Mouse (Mus musculus): ENCODE data around the gene Tmem132e. TPM values are rescaled to one million over a fixed set of nuclear protein-coding genes. Genes with fewer than 3 reads are reported as not detected.

Gene Tmem132e
- 5.4 and 6.4 TPM in 2 replicates for polyA plus RNA-seq (2014; fragmentation: Nextera tagmentation; extraction: Ambion mirVana)

GRCm38 (mm10) chr11:82388371-82389313, at the start of gene Tmem132e:
Gene Tmem132e, plus strand, starts transcription at chr11:82388900.
- Histone ChIP-seq H3K27ac (ENCODE audit: low read depth, low read length) (peak within 1 kb of the TSS; percentile 60), H3K4me1 (ENCODE audit: control insufficient read depth, insufficient read depth, low read length) (peaks cover 12% of the 10 kb centered on the region), H3K27me3 (ENCODE audit: control insufficient read depth, insufficient read depth, low read length) (peaks cover 39% of the 10 kb centered on the region), H3K36me3 (ENCODE audit: control insufficient read depth, insufficient read depth, low read length) (no peaks in the 10 kb centered on the region), H3K4me2 (ENCODE audit: low read depth) (peak within 1 kb of the TSS; percentile 96), H3K9ac (ENCODE audit: low read length) (peak within 1 kb of the TSS; percentile 61), H3K4me3 (ENCODE audit: low read depth, low read length) (peak within 1 kb of the TSS; percentile 66), H3K9me3 (ENCODE audit: control insufficient read depth, low read length) (no peaks in the 10 kb centered on the region)
- peak; percentile 77 for DNase-seq (ENCODE audit: low spot score)
- under 1% methylated on average over 75 of the region's 88 CpGs for WGBS
- peak; percentile 58; the same call in 1 of the 2 replicates for ATAC-seq (ENCODE audit: insufficient read depth, low FRiP score, low TSS enrichment)

GRCm38 (mm10) chr11:82339921-82340401, 48.7 kb upstream of the Tmem132e start:
- H3K4me1 ChIP-seq (ENCODE audit: control insufficient read depth, insufficient read depth, low read length), result no peaks in the 10 kb centered on the region
- no peak overlapping the region for H3K4me2 ChIP-seq (ENCODE audit: low read depth)
- no peaks in the 10 kb centered on the region for H3K9me3 ChIP-seq (ENCODE audit: control insufficient read depth, low read length)
- 3% methylated on average over 7 of the region's 7 CpGs for WGBS
- H3K4me3 ChIP-seq (ENCODE audit: low read depth, low read length), result no peak overlapping the region
- H3K27ac ChIP-seq (ENCODE audit: low read depth, low read length), result 0 out of 2 replicates have a peak overlapping the region, but pooled peaks have one; percentile 42
- peak; percentile 51 for DNase-seq (ENCODE audit: low spot score)
- no peaks in the 10 kb centered on the region for H3K27me3 ChIP-seq (ENCODE audit: control insufficient read depth, insufficient read depth, low read length)
- ATAC-seq (ENCODE audit: insufficient read depth, low FRiP score, low TSS enrichment), result peak; percentile 55
- H3K9ac ChIP-seq (ENCODE audit: low read length), result no peak overlapping the region
- no peaks in the 10 kb centered on the region for H3K36me3 ChIP-seq (ENCODE audit: control insufficient read depth, insufficient read depth, low read length)

GRCm38 (mm10) chr11:82340416-82340815, 48.3 kb upstream of the Tmem132e start:
- DNase-seq (ENCODE audit: low spot score) (no peak), ATAC-seq (ENCODE audit: insufficient read depth, low FRiP score, low TSS enrichment) (no peak)
- H3K36me3 ChIP-seq (ENCODE audit: control insufficient read depth, insufficient read depth, low read length), result no peaks in the 10 kb centered on the region
- no peak overlapping the region for H3K4me3 ChIP-seq (ENCODE audit: low read depth, low read length)
- H3K27ac ChIP-seq (ENCODE audit: low read depth, low read length), result peak overlapping the region; percentile 42; the same call in 1 of the 2 replicates
- no peaks in the 10 kb centered on the region for H3K27me3 ChIP-seq (ENCODE audit: control insufficient read depth, insufficient read depth, low read length)
- no peaks in the 10 kb centered on the region for H3K9me3 ChIP-seq (ENCODE audit: control insufficient read depth, low read length)
- no peak overlapping the region for H3K9ac ChIP-seq (ENCODE audit: low read length)
- WGBS, result 36% methylated on average over 6 of the region's 6 CpGs
- H3K4me2 ChIP-seq (ENCODE audit: low read depth), result no peak overlapping the region
- no peaks in the 10 kb centered on the region; the same call in 1 of the 2 replicates for H3K4me1 ChIP-seq (ENCODE audit: control insufficient read depth, insufficient read depth, low read length)

- Histone ChIP-seq H3K27ac (ENCODE audit: low read depth, low read length) (peak overlapping the region; percentile 42; the same call in 1 of the 2 replicates), H3K9me3 (ENCODE audit: control insufficient read depth, low read length) (no peaks in the 10 kb centered on the region), H3K4me1 (ENCODE audit: control insufficient read depth, insufficient read depth, low read length) (peaks cover 4% of the 10 kb centered on the region; the same call in 1 of the 2 replicates), H3K9ac (ENCODE audit: low read length) (no peak overlapping the region), H3K4me2 (ENCODE audit: low read depth) (no peak overlapping the region), H3K27me3 (ENCODE audit: control insufficient read depth, insufficient read depth, low read length) (no peaks in the 10 kb centered on the region), H3K4me3 (ENCODE audit: low read depth, low read length) (no peak overlapping the region), H3K36me3 (ENCODE audit: control insufficient read depth, insufficient read depth, low read length) (no peaks in the 10 kb centered on the region)
- 51% methylated on average over 2 of the region's 2 CpGs for whole genome bisulfite sequencing
- no peak for DNase-seq (ENCODE audit: low spot score)
- ATAC-seq (ENCODE audit: insufficient read depth, low FRiP score, low TSS enrichment), result no peak
Measured at GRCm38 (mm10) chr11:82340900-82341299, 47.8 kb upstream of the Tmem132e start.

GRCm38 (mm10) chr11:82351039-82351438, 37.7 kb upstream of the Tmem132e start:
- Histone ChIP-seq H3K4me1 (ENCODE audit: control insufficient read depth, insufficient read depth, low read length) (no peaks in the 10 kb centered on the region), H3K9me3 (ENCODE audit: control insufficient read depth, low read length) (no peaks in the 10 kb centered on the region), H3K27ac (ENCODE audit: low read depth, low read length) (no peak overlapping the region), H3K27me3 (ENCODE audit: control insufficient read depth, insufficient read depth, low read length) (no peaks in the 10 kb centered on the region), H3K36me3 (ENCODE audit: control insufficient read depth, insufficient read depth, low read length) (no peaks in the 10 kb centered on the region), H3K9ac (ENCODE audit: low read length) (no peak overlapping the region), H3K4me3 (ENCODE audit: low read depth, low read length) (no peak overlapping the region), H3K4me2 (ENCODE audit: low read depth) (no peak overlapping the region)
- ATAC-seq (ENCODE audit: insufficient read depth, low FRiP score, low TSS enrichment), result no peak
- 90% methylated on average over 10 of the region's 10 CpGs for WGBS
- no peak for DNase-seq (ENCODE audit: low spot score)

- ATAC-seq (ENCODE audit: insufficient read depth, low FRiP score, low TSS enrichment), result no peak
- Histone ChIP-seq H3K9me3 (ENCODE audit: control insufficient read depth, low read length) (no peaks in the 10 kb centered on the region), H3K4me1 (ENCODE audit: control insufficient read depth, insufficient read depth, low read length) (no peaks in the 10 kb centered on the region), H3K36me3 (ENCODE audit: control insufficient read depth, insufficient read depth, low read length) (no peaks in the 10 kb centered on the region), H3K4me2 (ENCODE audit: low read depth) (no peak overlapping the region), H3K4me3 (ENCODE audit: low read depth, low read length) (no peak overlapping the region), H3K9ac (ENCODE audit: low read length) (no peak overlapping the region), H3K27me3 (ENCODE audit: control insufficient read depth, insufficient read depth, low read length) (no peaks in the 10 kb centered on the region), H3K27ac (ENCODE audit: low read depth, low read length) (no peak overlapping the region)
- WGBS, result 77% methylated on average over 11 of the region's 11 CpGs
- no peak for DNase-seq (ENCODE audit: low spot score)
Measured at GRCm38 (mm10) chr11:82370151-82370550, 18.5 kb upstream of the Tmem132e start.

GRCm38 (mm10) chr11:82371577-82371976, 17.1 kb upstream of the Tmem132e start:
- no peak for DNase-seq (ENCODE audit: low spot score)
- H3K4me3 ChIP-seq (ENCODE audit: low read depth, low read length), result no peak overlapping the region
- H3K9ac ChIP-seq (ENCODE audit: low read length), result no peak overlapping the region
- H3K36me3 ChIP-seq (ENCODE audit: control insufficient read depth, insufficient read depth, low read length), result no peaks in the 10 kb centered on the region
- no peak for ATAC-seq (ENCODE audit: insufficient read depth, low FRiP score, low TSS enrichment)
- H3K27me3 ChIP-seq (ENCODE audit: control insufficient read depth, insufficient read depth, low read length), result no peaks in the 10 kb centered on the region
- H3K27ac ChIP-seq (ENCODE audit: low read depth, low read length), result no peak overlapping the region
- WGBS, result 69% methylated on average over 4 of the region's 4 CpGs
- no peaks in the 10 kb centered on the region for H3K9me3 ChIP-seq (ENCODE audit: control insufficient read depth, low read length)
- H3K4me2 ChIP-seq (ENCODE audit: low read depth), result no peak overlapping the region
- no peaks in the 10 kb centered on the region for H3K4me1 ChIP-seq (ENCODE audit: control insufficient read depth, insufficient read depth, low read length)

- no peak overlapping the region for H3K9ac ChIP-seq (ENCODE audit: low read length)
- H3K4me3 ChIP-seq (ENCODE audit: low read depth, low read length), result no peak overlapping the region
- no peaks in the 10 kb centered on the region for H3K9me3 ChIP-seq (ENCODE audit: control insufficient read depth, low read length)
- peaks cover 7% of the 10 kb centered on the region; the same call in 1 of the 2 replicates for H3K27me3 ChIP-seq (ENCODE audit: control insufficient read depth, insufficient read depth, low read length)
- H3K27ac ChIP-seq (ENCODE audit: low read depth, low read length), result no peak overlapping the region
- no peaks in the 10 kb centered on the region for H3K4me1 ChIP-seq (ENCODE audit: control insufficient read depth, insufficient read depth, low read length)
- no peak for ATAC-seq (ENCODE audit: insufficient read depth, low FRiP score, low TSS enrichment)
- WGBS, result 76% methylated on average over 3 of the region's 3 CpGs
- no peaks in the 10 kb centered on the region for H3K36me3 ChIP-seq (ENCODE audit: control insufficient read depth, insufficient read depth, low read length)
- no peak overlapping the region for H3K4me2 ChIP-seq (ENCODE audit: low read depth)
- DNase-seq (ENCODE audit: low spot score), result peak; percentile 46
Measured at GRCm38 (mm10) chr11:82380606-82381202, 8.0 kb upstream of the Tmem132e start.
